Mouse (Mus musculus): ENCODE measurements around the gene Pard3b. TPM values are rescaled to one million over a fixed set of nuclear protein-coding genes. Genes with fewer than 3 reads are reported as not detected.

Pard3b gene
- polyA plus RNA-seq, 1 experiment from 2014 or later = 11.4 TPM

DNA sequence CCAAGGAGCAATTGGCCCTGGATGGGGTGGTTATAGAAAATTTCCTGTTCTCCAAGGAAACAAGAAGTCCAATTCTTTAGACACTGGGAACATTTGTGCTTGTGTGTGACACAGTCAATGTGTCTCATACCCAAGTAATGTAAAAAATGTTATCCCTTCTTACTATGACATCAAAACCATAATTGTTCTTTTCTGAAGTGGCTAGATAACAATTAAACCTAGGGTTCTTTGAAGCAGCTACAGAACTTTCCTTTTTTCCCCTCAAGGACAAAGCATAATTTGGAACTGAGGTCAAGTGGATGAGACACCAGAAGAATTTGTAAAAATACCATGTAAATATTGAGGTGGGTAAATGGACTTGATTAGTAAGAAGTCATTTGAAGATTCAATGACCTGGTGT, 140.1 kb downstream of the Pard3b start:
- H3K4me1 ChIP-seq (replicated peaks) = no peaks in the 10 kb centered on the region
- no peak overlapping the region for H3K4me3 ChIP-seq
- H3K9ac ChIP-seq = no peak overlapping the region
- H3K9me3 ChIP-seq = no peaks in the 10 kb centered on the region
- no peak for ATAC-seq (ENCODE audit: low FRiP score)
- no peak overlapping the region for H3K27ac ChIP-seq
- no peak overlapping the region for H3K4me2 ChIP-seq
- H3K27me3 ChIP-seq = no peaks in the 10 kb centered on the region
- H3K36me3 ChIP-seq = no peaks in the 10 kb centered on the region

DNA sequence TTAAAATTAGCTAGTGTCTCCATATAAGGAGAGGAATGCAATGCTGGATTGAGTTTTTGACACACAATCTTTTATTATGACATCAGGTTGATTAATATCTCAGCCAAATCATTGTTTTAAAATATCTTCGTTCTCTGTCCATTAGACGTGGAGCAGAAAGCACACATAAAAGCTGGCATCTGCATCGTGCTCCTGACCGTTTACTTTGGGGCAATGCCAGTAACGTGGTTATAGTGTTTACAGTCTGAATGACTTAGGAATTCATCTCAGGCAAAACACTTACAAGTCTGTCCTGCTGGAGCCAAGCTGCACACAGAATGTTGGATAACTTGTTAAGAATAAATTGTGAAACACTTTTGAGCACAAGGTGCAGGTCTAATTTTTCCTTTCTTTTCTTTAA, 141.3 kb downstream of the Pard3b start:
- ATAC-seq (ENCODE audit: low FRiP score) = no peak
- Histone ChIP-seq H3K9ac (no peak overlapping the region), H3K36me3 (no peaks in the 10 kb centered on the region), H3K27me3 (no peaks in the 10 kb centered on the region), H3K4me2 (no peak overlapping the region), H3K4me3 (no peak overlapping the region), H3K4me1 (replicated peaks) (peaks cover 3% of the 10 kb centered on the region; the same call in 1 of the 2 replicates), H3K9me3 (no peaks in the 10 kb centered on the region), H3K27ac (no peak overlapping the region)
- 52% methylated on average over 5 of the region's 5 CpGs for WGBS

DNA sequence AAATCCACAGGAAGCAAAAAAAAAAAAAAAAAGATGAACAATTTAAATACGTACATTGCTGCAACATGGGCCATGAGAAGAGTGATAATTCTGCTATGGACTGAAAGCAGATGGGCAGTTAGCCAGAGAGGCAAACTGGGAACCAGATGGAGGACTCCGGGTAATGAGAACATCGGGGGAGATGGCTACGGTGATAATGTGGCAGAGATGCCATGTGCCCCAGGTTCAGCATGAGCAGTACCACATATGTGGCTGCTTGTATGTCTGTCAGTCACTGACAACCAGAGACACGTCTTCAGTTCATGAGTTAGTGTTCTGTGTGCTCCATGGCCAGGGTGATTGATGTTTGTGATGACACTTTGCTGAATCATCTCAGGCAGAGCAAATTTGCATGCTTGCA, 157.7 kb downstream of the Pard3b start:
- no peak for ATAC-seq (ENCODE audit: low FRiP score)
- Histone ChIP-seq H3K4me2 (no peak overlapping the region), H3K36me3 (no peaks in the 10 kb centered on the region), H3K27ac (no peak overlapping the region), H3K27me3 (no peaks in the 10 kb centered on the region), H3K4me3 (no peak overlapping the region), H3K4me1 (replicated peaks) (no peaks in the 10 kb centered on the region), H3K9me3 (no peaks in the 10 kb centered on the region), H3K9ac (no peak overlapping the region)
- 66% methylated on average over 5 of the region's 5 CpGs for WGBS

DNA sequence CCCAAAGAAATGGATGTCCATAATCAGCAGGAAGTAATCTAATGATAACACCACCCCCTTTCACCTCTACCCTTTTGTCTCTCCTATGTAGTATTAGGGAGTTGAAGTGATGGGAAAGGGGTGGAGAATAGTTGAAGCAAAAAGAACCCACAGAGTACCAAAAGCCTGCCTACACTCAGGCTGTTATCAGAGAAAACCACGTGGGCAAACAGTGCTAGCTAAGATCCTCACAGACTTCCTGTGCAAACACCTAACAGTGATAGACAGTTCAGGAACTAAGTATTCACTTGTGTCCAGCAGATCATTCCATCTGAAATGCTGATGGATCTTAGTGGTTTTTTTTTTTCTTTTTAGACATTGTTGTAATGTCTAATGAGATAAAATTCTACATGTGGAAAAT, 181.6 kb downstream of the Pard3b start:
- no peaks in the 10 kb centered on the region for H3K27me3 ChIP-seq
- H3K4me1 ChIP-seq (replicated peaks) = no peaks in the 10 kb centered on the region
- H3K4me3 ChIP-seq = no peak overlapping the region
- no peak for ATAC-seq (ENCODE audit: low FRiP score)
- H3K9me3 ChIP-seq = no peaks in the 10 kb centered on the region
- H3K4me2 ChIP-seq = no peak overlapping the region
- no peak overlapping the region for H3K9ac ChIP-seq
- no peaks in the 10 kb centered on the region for H3K36me3 ChIP-seq
- no peak overlapping the region for H3K27ac ChIP-seq
- 69% methylated on average over 1 of the region's 1 CpGs for WGBS

DNA sequence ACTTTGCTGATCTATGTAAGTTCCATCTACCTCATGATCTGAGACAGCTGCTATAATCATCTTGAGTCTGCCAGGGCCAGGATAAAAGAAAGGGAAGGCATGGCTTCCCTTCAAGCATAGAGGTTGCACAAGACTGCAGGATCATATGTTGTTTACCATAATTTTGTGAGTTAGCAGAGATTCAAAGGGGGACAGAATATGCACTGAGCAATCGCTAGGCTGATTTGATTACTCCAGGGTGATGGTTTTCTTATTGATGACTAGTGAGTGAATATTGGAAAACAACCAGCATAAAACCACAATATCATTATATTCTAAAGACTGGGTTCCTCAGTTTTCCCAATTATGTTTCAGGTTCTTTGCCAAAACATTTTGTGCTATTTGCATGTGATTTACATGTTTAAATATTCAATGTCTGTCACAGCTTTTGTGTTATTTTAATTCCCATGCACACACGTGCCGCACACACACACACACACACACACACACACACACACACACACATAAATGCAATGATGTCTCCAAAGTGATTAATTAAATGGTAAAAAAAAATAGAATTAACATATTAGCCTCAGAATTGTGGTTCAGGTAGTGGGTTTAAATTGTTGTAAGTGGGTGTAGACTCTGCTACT, 187.1 kb downstream of the Pard3b start:
- H3K9me3 ChIP-seq = no peaks in the 10 kb centered on the region
- WGBS = 75% methylated on average over 3 of the region's 3 CpGs
- ATAC-seq (ENCODE audit: low FRiP score) = no peak
- no peaks in the 10 kb centered on the region for H3K4me1 ChIP-seq (replicated peaks)
- no peaks in the 10 kb centered on the region for H3K36me3 ChIP-seq
- H3K4me3 ChIP-seq = no peak overlapping the region
- H3K4me2 ChIP-seq = no peak overlapping the region
- no peak overlapping the region for H3K9ac ChIP-seq
- no peaks in the 10 kb centered on the region for H3K27me3 ChIP-seq
- no peak overlapping the region for H3K27ac ChIP-seq

DNA sequence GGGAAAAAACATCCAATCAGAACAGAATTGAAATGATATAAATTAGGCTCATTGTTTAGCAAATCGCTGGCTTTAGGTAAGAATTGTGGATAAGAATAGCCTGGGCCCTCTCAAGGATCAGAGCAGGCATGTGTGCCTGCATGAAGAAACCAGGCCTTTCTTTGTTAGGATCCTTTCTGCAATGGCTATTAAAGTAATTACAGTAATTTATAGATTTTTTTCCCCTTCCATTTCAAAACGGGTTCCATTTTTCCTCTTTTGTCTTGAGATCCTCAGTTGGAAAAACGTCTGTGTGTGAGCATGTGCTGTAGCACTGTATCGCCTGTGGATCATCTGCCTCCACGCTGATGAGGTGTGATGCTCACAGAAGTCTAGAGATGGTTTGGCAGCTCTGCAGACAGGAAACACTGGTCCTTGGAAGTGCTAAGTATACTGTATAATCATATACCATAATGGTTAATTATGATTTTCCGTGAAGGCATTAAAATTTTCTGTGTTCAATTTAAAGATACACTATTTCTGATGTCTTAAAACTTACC, 198.5 kb downstream of the Pard3b start:
- no peaks in the 10 kb centered on the region for H3K36me3 ChIP-seq
- no peaks in the 10 kb centered on the region for H3K27me3 ChIP-seq
- H3K4me1 ChIP-seq (replicated peaks) = no peaks in the 10 kb centered on the region
- 77% methylated on average over 6 of the region's 6 CpGs for WGBS
- H3K27ac ChIP-seq = no peak overlapping the region
- H3K9me3 ChIP-seq = no peaks in the 10 kb centered on the region
- no peak overlapping the region for H3K9ac ChIP-seq
- H3K4me2 ChIP-seq = no peak overlapping the region
- no peak for ATAC-seq (ENCODE audit: low FRiP score)
- H3K4me3 ChIP-seq = no peak overlapping the region

DNA sequence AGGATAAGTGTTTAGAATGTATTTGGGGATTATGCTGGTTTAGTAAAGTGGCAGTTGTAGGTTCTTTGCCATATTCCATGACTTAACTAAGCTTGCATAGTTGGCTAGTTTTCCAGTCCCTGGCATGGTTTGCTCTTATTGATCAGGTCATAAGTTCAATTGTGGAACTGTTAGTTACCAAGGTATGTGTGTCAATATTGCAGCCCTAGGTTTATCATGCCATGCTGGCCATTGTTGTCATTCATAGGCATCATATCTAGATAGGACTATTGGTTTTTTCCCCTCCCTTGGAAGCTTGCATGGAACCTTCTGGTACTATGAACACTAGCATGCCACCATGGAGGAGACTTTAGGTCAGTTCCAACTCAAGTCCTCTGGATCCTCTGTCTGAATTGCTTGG, 208.0 kb downstream of the Pard3b start:
- H3K9ac ChIP-seq = no peak overlapping the region
- no peak for ATAC-seq (ENCODE audit: low FRiP score)
- no peak overlapping the region for H3K4me3 ChIP-seq
- no peak overlapping the region for H3K27ac ChIP-seq
- 0 out of 2 replicates have a peak, but pooled peaks cover 4% of the 10 kb centered on the region for H3K4me1 ChIP-seq (replicated peaks)
- H3K36me3 ChIP-seq = no peaks in the 10 kb centered on the region
- no peaks in the 10 kb centered on the region for H3K9me3 ChIP-seq
- H3K27me3 ChIP-seq = no peaks in the 10 kb centered on the region
- H3K4me2 ChIP-seq = no peak overlapping the region

DNA sequence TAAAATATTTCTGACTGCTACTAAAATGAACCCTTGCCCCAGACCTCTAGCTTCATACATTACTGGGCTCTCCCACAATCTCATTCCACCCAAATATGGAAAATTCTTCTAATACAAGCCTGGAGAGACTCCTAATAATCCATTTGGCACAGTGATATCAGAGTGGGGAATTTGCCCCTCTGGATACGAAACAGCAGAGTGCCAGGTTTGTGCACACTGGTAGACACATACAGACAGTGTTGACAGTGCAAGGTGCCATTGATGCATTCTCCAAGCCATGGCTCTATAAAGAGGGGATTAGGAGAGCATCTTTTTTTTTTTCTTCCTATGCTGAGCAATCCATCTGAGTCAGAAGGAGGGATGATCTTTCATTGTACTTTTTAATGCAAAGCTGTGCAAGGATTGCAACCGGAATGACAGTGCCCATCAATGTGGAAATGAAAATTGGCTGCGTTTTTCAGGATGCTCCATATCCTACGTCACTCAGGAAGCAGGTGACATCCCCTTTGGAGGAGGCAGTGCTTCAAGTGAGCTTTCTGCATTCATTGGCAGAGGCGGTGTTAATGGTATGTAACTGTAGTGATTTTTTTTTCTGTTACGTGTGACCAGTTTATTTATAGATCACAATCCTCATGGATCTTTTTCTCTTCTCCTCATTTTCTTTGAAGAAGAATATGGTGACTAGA, 210.5 kb downstream of the Pard3b start:
- Histone ChIP-seq H3K9ac (no peak overlapping the region), H3K4me2 (no peak overlapping the region), H3K4me1 (replicated peaks) (0 out of 2 replicates have a peak, but pooled peaks cover 4% of the 10 kb centered on the region), H3K27me3 (no peaks in the 10 kb centered on the region), H3K36me3 (no peaks in the 10 kb centered on the region), H3K9me3 (no peaks in the 10 kb centered on the region), H3K27ac (peak overlapping the region; percentile 20; the same call in 1 of the 2 replicates), H3K4me3 (no peak overlapping the region)
- no peak for ATAC-seq (ENCODE audit: low FRiP score)
- 66% methylated on average over 6 of the region's 6 CpGs for WGBS

DNA sequence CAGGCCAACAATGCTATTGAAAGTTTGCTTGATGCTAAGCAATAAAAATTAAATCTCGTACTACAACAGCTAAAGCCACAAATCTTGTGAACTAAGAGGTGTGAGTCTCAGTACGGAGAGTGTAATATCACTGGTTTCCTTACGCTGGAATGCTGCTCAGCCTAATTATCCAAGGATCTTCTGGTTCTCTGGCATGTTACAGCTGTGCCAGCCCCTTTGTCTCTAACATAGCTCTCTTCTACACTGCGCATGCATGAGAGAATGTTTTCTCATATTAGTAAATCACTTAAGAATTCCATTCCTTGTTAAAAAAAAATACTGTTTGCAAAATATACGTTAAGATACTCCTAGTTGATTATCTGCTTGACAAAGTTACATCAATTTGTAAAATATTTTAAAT, 211.8 kb downstream of the Pard3b start:
- WGBS = 77% methylated on average over 5 of the region's 5 CpGs
- ATAC-seq (ENCODE audit: low FRiP score) = no peak
- Histone ChIP-seq H3K9me3 (no peaks in the 10 kb centered on the region), H3K27me3 (no peaks in the 10 kb centered on the region), H3K27ac (no peak overlapping the region), H3K36me3 (no peaks in the 10 kb centered on the region), H3K4me2 (no peak overlapping the region), H3K4me3 (no peak overlapping the region), H3K9ac (no peak overlapping the region), H3K4me1 (replicated peaks) (0 out of 2 replicates have a peak, but pooled peaks cover 4% of the 10 kb centered on the region)

DNA sequence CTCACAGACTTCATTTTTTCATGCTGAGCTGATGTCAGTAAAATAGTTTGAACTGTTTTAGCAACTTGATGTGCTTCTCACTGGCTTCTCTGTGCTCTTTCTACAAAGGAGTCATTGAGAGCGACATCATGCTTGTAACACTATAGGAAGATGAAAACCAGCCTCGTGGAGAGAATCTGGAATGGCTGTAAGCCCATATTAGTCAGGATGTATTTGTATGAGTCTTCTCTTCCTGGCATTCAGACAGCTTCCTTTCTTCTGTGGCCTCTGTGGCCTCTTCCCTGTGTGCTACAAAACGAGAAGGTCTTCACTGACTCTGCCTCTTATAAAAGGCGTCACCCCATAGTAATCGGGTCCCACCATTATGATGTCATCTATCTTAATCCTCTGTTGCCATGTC, 212.6 kb downstream of the Pard3b start:
- Histone ChIP-seq H3K9me3 (no peaks in the 10 kb centered on the region), H3K27ac (no peak overlapping the region), H3K9ac (no peak overlapping the region), H3K4me2 (no peak overlapping the region), H3K4me3 (no peak overlapping the region), H3K27me3 (no peaks in the 10 kb centered on the region), H3K36me3 (no peaks in the 10 kb centered on the region), H3K4me1 (replicated peaks) (0 out of 2 replicates have a peak, but pooled peaks cover 4% of the 10 kb centered on the region)
- 46% methylated on average over 5 of the region's 5 CpGs for WGBS
- no peak for ATAC-seq (ENCODE audit: low FRiP score)

DNA sequence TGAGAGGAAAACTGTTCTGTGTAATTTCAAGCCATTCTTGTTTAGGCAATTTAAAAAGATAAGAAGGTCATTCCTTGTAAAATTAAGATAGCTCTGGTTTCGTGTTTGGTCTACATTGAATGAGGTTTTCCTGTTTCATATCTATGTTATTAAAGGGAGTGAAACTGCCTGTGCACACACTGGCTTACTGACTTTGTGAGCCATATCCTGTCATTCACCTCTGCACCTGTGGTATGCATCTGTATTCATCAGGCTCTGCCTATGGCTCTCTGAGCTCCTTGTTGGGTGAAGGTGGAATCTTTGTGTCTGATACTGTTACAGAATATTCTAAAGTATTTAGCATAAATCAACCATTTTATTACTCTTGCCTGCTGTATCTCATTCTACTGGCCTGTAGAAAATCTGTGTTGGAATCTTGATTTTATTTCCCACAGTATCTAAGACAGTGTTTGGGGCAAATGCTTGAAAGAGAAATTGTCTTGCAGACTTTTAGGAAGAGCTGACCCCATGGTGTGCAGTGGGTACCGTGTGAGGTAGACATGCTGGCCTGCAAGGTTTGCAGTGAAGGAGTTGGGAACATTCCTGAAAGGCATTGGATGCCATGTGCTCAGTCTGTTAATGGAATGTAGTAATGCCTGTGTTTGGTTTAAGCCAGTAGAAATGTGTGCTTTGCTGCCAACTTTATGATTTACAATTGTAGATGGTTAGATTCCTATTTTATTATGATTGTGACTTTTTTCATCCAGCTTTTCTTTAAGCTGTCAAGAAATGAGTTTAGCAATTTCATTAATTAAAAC, 228.9 kb downstream of the Pard3b start:
- H3K27me3 ChIP-seq = no peaks in the 10 kb centered on the region
- H3K4me2 ChIP-seq = no peak overlapping the region
- no peak overlapping the region for H3K27ac ChIP-seq
- H3K9ac ChIP-seq = no peak overlapping the region
- H3K4me1 ChIP-seq (replicated peaks) = no peaks in the 10 kb centered on the region
- no peak for ATAC-seq (ENCODE audit: low FRiP score)
- 88% methylated on average over 2 of the region's 2 CpGs for WGBS
- no peaks in the 10 kb centered on the region for H3K36me3 ChIP-seq
- H3K4me3 ChIP-seq = no peak overlapping the region
- H3K9me3 ChIP-seq = no peaks in the 10 kb centered on the region

DNA sequence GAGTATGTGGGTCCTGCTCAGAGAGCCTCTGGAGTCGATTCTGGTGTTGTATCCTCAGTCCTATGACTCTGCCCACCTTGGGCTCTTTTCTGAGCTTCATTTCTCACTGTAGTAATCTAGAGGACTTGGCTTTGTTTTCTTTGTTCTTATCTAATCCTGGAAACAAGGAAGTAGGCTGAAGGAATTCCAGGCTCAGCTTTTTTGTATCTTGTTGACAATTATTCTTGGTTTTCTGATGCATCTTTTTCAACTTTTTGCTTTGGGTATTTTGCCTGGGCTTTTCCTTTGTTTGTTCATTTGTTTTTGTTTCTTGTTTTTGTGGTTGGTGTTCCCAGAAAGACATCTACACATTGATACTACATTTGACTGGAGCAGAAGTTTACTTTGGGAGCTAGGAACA, 236.3 kb downstream of the Pard3b start:
- H3K27me3 ChIP-seq = no peaks in the 10 kb centered on the region
- no peaks in the 10 kb centered on the region for H3K36me3 ChIP-seq
- WGBS = 78% methylated on average over 1 of the region's 1 CpGs
- peaks cover 3% of the 10 kb centered on the region; the same call in 1 of the 2 replicates for H3K4me1 ChIP-seq (replicated peaks)
- no peaks in the 10 kb centered on the region for H3K9me3 ChIP-seq
- no peak overlapping the region for H3K4me2 ChIP-seq
- H3K9ac ChIP-seq = no peak overlapping the region
- no peak for ATAC-seq (ENCODE audit: low FRiP score)
- H3K4me3 ChIP-seq = no peak overlapping the region
- H3K27ac ChIP-seq = no peak overlapping the region

Measured in hindbrain, embryonic 13.5 days (tissue).